Mouse (Mus musculus) olfactory bulb, adult 2 months (tissue): Measurements from ENCODE around the gene Glp2r.

Experiments used
- CTCF ChIP-seq: fragments of 200-500 bp; IDR thresholded peaks from 2 replicates; pipeline ENCODE4 v1.5.1; 2012; ENCODE audit warnings: low read depth, mild to moderate bottlenecking, low read length, moderate library complexity; ENCODE audit not compliant: insufficient read depth
- POLR2A ChIP-seq: fragments of 200-500 bp; IDR thresholded peaks from 2 replicates; pipeline ENCODE4 v1.6.1; 2012; ENCODE audit warnings: mild to moderate bottlenecking, low read depth, low read length, moderate library complexity; ENCODE audit not compliant: insufficient read depth

DNA sequence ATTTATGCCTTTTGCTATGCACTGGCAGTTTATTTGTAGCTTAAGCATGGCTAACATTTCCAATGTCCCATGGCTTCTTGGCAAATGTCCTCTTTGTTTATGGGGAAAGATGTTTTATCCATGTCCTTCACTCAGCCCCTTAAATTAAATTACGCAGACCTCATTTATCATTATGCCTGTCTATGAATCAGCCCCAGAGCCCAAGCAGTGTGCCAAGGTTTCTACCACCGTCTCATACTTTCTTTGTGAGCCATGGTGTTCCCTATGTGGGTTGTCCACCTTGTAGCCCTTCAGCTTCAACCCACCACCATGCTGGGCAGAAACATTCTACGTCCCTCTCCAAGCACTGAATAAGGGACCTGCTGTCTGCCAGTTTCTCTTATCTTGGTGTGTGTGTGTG is 132.6 kb downstream of the Glp2r start:
- TF ChIP-seq POLR2A (no peak), CTCF (no peak)
